Mouse (Mus musculus): Measurements from ENCODE around the gene Gm4133. TPM values are rescaled to one million over a fixed set of nuclear protein-coding genes. Genes with fewer than 3 reads are reported as not detected.
"Not testable (repeated sequence)": the region's sequence is repeated elsewhere in the genome, so short reads cannot be mapped to it uniquely, and the experiment has no call there.

The Gm4133 gene
- not detected in 2 replicates for polyA plus RNA-seq (2015; fragmentation: Nextera tagmentation; extraction: Ambion mirVana)

- not testable (repeated sequence) for H3K36me3 ChIP-seq (ENCODE audit: control insufficient read depth, insufficient read depth, low read length); H3K4me2 ChIP-seq (ENCODE audit: low read length); H3K27ac ChIP-seq (ENCODE audit: low read depth, low read length); H3K4me3 ChIP-seq (ENCODE audit: low read length); H3K27me3 ChIP-seq (replicated peaks; ENCODE audit: control insufficient read depth, insufficient read depth, low read length); H3K9ac ChIP-seq (ENCODE audit: low read depth, low read length); ATAC-seq; H3K4me1 ChIP-seq (ENCODE audit: control insufficient read depth, insufficient read depth, low read depth, low read length); H3K9me3 ChIP-seq (ENCODE audit: control insufficient read depth, low read length)
- WGBS = no CpG with 5 or more reads among the region's 2 CpGs
Measured at GRCm38 (mm10) chr7:20333965-20334364, at the start of gene Gm4133. TSS of gene Gm4133 (minus strand) at chr7:20334065.

DNA sequence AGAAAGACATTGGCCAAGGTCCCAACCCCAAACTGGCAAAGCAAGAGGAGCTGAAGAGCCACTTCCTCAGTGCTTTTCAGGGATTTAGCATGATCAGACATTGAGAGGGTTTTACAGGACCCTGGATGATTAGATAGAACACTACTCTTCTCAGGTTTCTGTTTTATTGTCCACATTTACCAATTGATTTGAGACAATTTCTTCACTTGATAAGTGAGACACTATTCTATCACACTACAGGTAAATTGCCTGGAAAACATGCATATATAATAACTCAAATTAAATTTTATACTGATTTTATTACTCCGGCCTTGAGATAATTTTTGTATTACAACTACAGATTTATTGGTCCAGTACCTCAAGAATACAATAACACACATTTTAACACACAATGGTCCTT lies 41.4 kb upstream of the Gm4133 start, which contains the start of gene Gm5728:
Gm5728 (minus strand) TSS at position 101 of the 400 bp plus-strand sequence.
- WGBS = no CpG with 5 or more reads among the region's 1 CpGs
- H3K9me3 ChIP-seq (ENCODE audit: control insufficient read depth, low read length); H3K36me3 ChIP-seq (ENCODE audit: control insufficient read depth, insufficient read depth, low read length); ATAC-seq; H3K4me3 ChIP-seq (ENCODE audit: low read length); H3K4me1 ChIP-seq (ENCODE audit: control insufficient read depth, insufficient read depth, low read depth, low read length); H3K27me3 ChIP-seq (replicated peaks; ENCODE audit: control insufficient read depth, insufficient read depth, low read length); H3K9ac ChIP-seq (ENCODE audit: low read depth, low read length); H3K4me2 ChIP-seq (ENCODE audit: low read length); H3K27ac ChIP-seq (ENCODE audit: low read depth, low read length): not testable (repeated sequence)

Other genes with a start within 250 kb of the Gm4133 start
- not detected in 2 replicates for gene Vmn1r91, start 234.4 kb downstream of the Gm4133 start, polyA plus RNA-seq (2015; fragmentation: Nextera tagmentation; extraction: Ambion mirVana)
- not detected in 2 replicates for gene Gm16442, start 211.5 kb downstream of the Gm4133 start, polyA plus RNA-seq (2015; fragmentation: Nextera tagmentation; extraction: Ambion mirVana)
- gene Vmn1r93, start 195.0 kb downstream of the Gm4133 start, polyA plus RNA-seq (2015; fragmentation: Nextera tagmentation; extraction: Ambion mirVana) = not detected in 2 replicates
- not detected in 2 replicates for gene Vmn1r94, start 165.7 kb downstream of the Gm4133 start, polyA plus RNA-seq (2015; fragmentation: Nextera tagmentation; extraction: Ambion mirVana)
- not detected in 2 replicates for gene Vmn1r95, start 140.4 kb downstream of the Gm4133 start, polyA plus RNA-seq (2015; fragmentation: Nextera tagmentation; extraction: Ambion mirVana)
- gene Gm6164, start 128.5 kb downstream of the Gm4133 start, polyA plus RNA-seq (2015; fragmentation: Nextera tagmentation; extraction: Ambion mirVana) = not detected in 2 replicates
- gene Gm4498, start 100.2 kb downstream of the Gm4133 start, polyA plus RNA-seq (2015; fragmentation: Nextera tagmentation; extraction: Ambion mirVana) = not detected in 2 replicates
- gene Gm5890, start 71.2 kb downstream of the Gm4133 start, polyA plus RNA-seq (2015; fragmentation: Nextera tagmentation; extraction: Ambion mirVana) = not detected in 2 replicates
- gene Gm5728, start 41.3 kb upstream of the Gm4133 start, polyA plus RNA-seq (2015; fragmentation: Nextera tagmentation; extraction: Ambion mirVana) = not detected in 2 replicates
- gene Vmn1r100, start 83.9 kb upstream of the Gm4133 start, polyA plus RNA-seq (2015; fragmentation: Nextera tagmentation; extraction: Ambion mirVana) = not detected in 2 replicates
- gene Vmn1r101, start 108.5 kb upstream of the Gm4133 start, polyA plus RNA-seq (2015; fragmentation: Nextera tagmentation; extraction: Ambion mirVana) = not detected in 2 replicates
- not detected in 2 replicates for gene Gm10670, start 140.9 kb upstream of the Gm4133 start, polyA plus RNA-seq (2015; fragmentation: Nextera tagmentation; extraction: Ambion mirVana)
- gene Vmn1r103, start 176.5 kb upstream of the Gm4133 start, polyA plus RNA-seq (2015; fragmentation: Nextera tagmentation; extraction: Ambion mirVana) = not detected in 2 replicates
- not detected in 2 replicates for gene Vmn1r104, start 199.8 kb upstream of the Gm4133 start, polyA plus RNA-seq (2015; fragmentation: Nextera tagmentation; extraction: Ambion mirVana)
- not detected in 2 replicates for gene Gm5726, start 211.7 kb upstream of the Gm4133 start, polyA plus RNA-seq (2015; fragmentation: Nextera tagmentation; extraction: Ambion mirVana)
- not detected in 2 replicates for gene Gm4141, start 242.2 kb upstream of the Gm4133 start, polyA plus RNA-seq (2015; fragmentation: Nextera tagmentation; extraction: Ambion mirVana)

All from hindbrain, embryonic 16.5 days (tissue).